Mouse (Mus musculus) CH12.LX (cell line): Measurements from ENCODE around the gene Usp36.

Experiments used
- CTCF ChIP-seq, 2 experiments: IDR thresholded peaks in 1 of 2; conservative IDR thresholded peaks in 1 of 2; 2 replicates each; pipeline ENCODE4 v1.5.1; 2011 to 2012; ENCODE audit warnings: low read depth in 2 of 2, low read length in 2 of 2, improper control_type of control experiment in 1 of 2, inconsistent platforms in 1 of 2, mild to moderate bottlenecking in 1 of 2, moderate library complexity in 1 of 2
- ELF1 ChIP-seq: IDR thresholded peaks from 2 replicates; pipeline ENCODE4 v1.6.1; 2014; ENCODE audit warnings: low read depth, mild to moderate bottlenecking, inconsistent platforms, low read length, improper control_type of control experiment
- JUND ChIP-seq: conservative IDR thresholded peaks from 2 replicates; pipeline ENCODE4 v1.6.1; 2011; ENCODE audit warnings: low read depth, low read length, improper control_type of control experiment
- MAX ChIP-seq: IDR thresholded peaks from 2 replicates; pipeline ENCODE4 v1.6.1; 2011; ENCODE audit warnings: low read length, improper control_type of control experiment
- MXI1 ChIP-seq: IDR thresholded peaks from 2 replicates; pipeline ENCODE4 v1.6.1; 2011; ENCODE audit warnings: mild to moderate bottlenecking, low read depth, low read length, improper control_type of control experiment
- POLR2A ChIP-seq: IDR thresholded peaks from 2 replicates; pipeline ENCODE4 v1.6.1; 2011; ENCODE audit warnings: low read depth, mild to moderate bottlenecking, improper control_type of control experiment, low read length
- RAD21 ChIP-seq: IDR thresholded peaks from 2 replicates; pipeline ENCODE4 v1.6.1; 2011; ENCODE audit warnings: low read depth, mild to moderate bottlenecking, low read length, improper control_type of control experiment, moderate library complexity
- USF1 ChIP-seq: IDR thresholded peaks from 2 replicates; pipeline ENCODE4 v1.6.1; 2014; ENCODE audit warnings: low read depth, mild to moderate bottlenecking, inconsistent platforms, low read length, improper control_type of control experiment
- USF2 ChIP-seq: conservative IDR thresholded peaks from 2 replicates; pipeline ENCODE4 v1.6.1; 2011; ENCODE audit warnings: low read depth, low read length, improper control_type of control experiment
- ZC3H11A ChIP-seq: IDR thresholded peaks from 2 replicates; pipeline ENCODE4 v1.6.1; 2012; ENCODE audit warnings: low read depth, mild to moderate bottlenecking, inconsistent platforms, low read length, improper control_type of control experiment
- ZKSCAN1 ChIP-seq: IDR thresholded peaks from 2 replicates; pipeline ENCODE4 v1.6.1; 2012; ENCODE audit warnings: low read depth, inconsistent platforms, low read length, improper control_type of control experiment, borderline replicate concordance

- no peak for TF ChIP-seq MAX
- no peak for TF ChIP-seq ZC3H11A
- TF ChIP-seq USF1, result no peak
- no peak for TF ChIP-seq JUND
- no peak for TF ChIP-seq USF2
- TF ChIP-seq CTCF (conservative IDR thresholded peaks at IDR 0.05 in 1 of 2, IDR thresholded peaks at IDR 0.05 in 1 of 2; ENCODE audit: low read depth in 2 of 2, low read length in 2 of 2), result no peak
- no peak for TF ChIP-seq POLR2A
- TF ChIP-seq ZKSCAN1, result no peak
- no peak for TF ChIP-seq MXI1
- TF ChIP-seq RAD21, result no peak
- no peak for TF ChIP-seq ELF1
Measured at GRCm38 (mm10) chr11:118316231-118316806, 26.3 kb upstream of the Usp36 start.
